Mouse (Mus musculus) embryonic facial prominence, embryonic 11.5 days (tissue): Measurements from ENCODE around the gene 9130023H24Rik. TPM values are rescaled to one million over a fixed set of nuclear protein-coding genes. Genes with fewer than 3 reads are reported as not detected.

Source experiments
- ATAC-seq: fragments of 200-750 bp; cut with Nextera tagmentation; replicated peaks from 2 replicates; pipeline ENCODE4 v1.8.0; 2017; ENCODE audit warnings: low read depth; ENCODE audit not compliant: insufficient number of reproducible peaks, low FRiP score, low TSS enrichment
- DNase-seq: peaks from one replicate; pipeline ENCODE4 v3.0.0-alpha.2; 2015; ENCODE audit warnings: low spot score
- H3K27ac ChIP-seq: fragments of 300-500 bp; sonication (generic); replicated peaks from 2 replicates; pipeline ENCODE4 v1.5.1; 2014; ENCODE audit warnings: mild to moderate bottlenecking, low read depth, low read length, control low read depth
- H3K27me3 ChIP-seq: fragments of 300-500 bp; sonication (generic); 2 replicates; pipeline ENCODE4 v1.6.1; 2014; ENCODE audit warnings: mild to moderate bottlenecking, low read length, moderate library complexity, mixed read lengths; ENCODE audit not compliant: control insufficient read depth, insufficient read depth
- H3K36me3 ChIP-seq: fragments of 300-500 bp; sonication (generic); replicated peaks from 2 replicates; pipeline ENCODE4 v1.6.1; 2014; ENCODE audit warnings: low read depth, mild to moderate bottlenecking, low read length, moderate library complexity, mixed read lengths; ENCODE audit not compliant: control insufficient read depth, insufficient read depth
- H3K4me1 ChIP-seq: fragments of 300-500 bp; sonication (generic); 2 replicates; pipeline ENCODE4 v1.6.1; 2014; ENCODE audit warnings: low read length, mixed read lengths; ENCODE audit not compliant: control insufficient read depth, insufficient read depth
- H3K4me2 ChIP-seq: fragments of 300-500 bp; sonication (generic); 2 replicates; pipeline ENCODE4 v1.6.1; 2014; ENCODE audit warnings: low read depth, mild to moderate bottlenecking, control low read depth, low read length, moderate library complexity
- H3K4me3 ChIP-seq: fragments of 300-500 bp; sonication (generic); 2 replicates; pipeline ENCODE4 v1.5.1; 2014; ENCODE audit warnings: low read depth, low read length, control low read depth
- H3K9ac ChIP-seq: fragments of 300-500 bp; sonication (generic); replicated peaks from 2 replicates; pipeline ENCODE4 v1.6.1; 2014; ENCODE audit warnings: mild to moderate bottlenecking, control low read depth, low read length
- H3K9me3 ChIP-seq: fragments of 300-500 bp; sonication (generic); replicated peaks from 2 replicates; pipeline ENCODE4 v1.6.1; 2016; ENCODE audit warnings: mild to moderate bottlenecking, low read length, inconsistent platforms, mixed read lengths; ENCODE audit not compliant: control insufficient read depth
- WGBS: fragments of 180-500 bp; shearing (Covaris S2); extraction: QIAGEN DNeasy Blood & Tissue Kit; methylation state at CpG from one replicate; pipeline ENCODE4 v1.1.7; 2014; 5-methylcytosine and 5-hydroxymethylcytosine counted together
- polyA plus RNA-seq: library from polyadenylated mRNA; unstranded; fragments of >200 nt; fragmentation: Nextera tagmentation; extraction: Ambion mirVana; gene quantifications from 2 replicates; pipeline ENCODE4 v1.2.1, GENCODE M21; 2014

The 9130023H24Rik gene
- polyA plus RNA-seq, 1 experiment from 2014 or later, result 10.9 TPM

- Histone ChIP-seq H3K27ac (no peak overlapping the region), H3K36me3 (no peaks in the 10 kb centered on the region), H3K27me3 (no peaks in the 10 kb centered on the region), H3K4me3 (0 out of 2 replicates have a peak overlapping the region, but pooled peaks have one; percentile 63), H3K4me2 (no peak overlapping the region), H3K4me1 (no peaks in the 10 kb centered on the region), H3K9ac (no peak overlapping the region), H3K9me3 (no peaks in the 10 kb centered on the region)
- 93% methylated on average over 13 of the region's 13 CpGs for WGBS
- ATAC-seq (no peak), DNase-seq (no peak)
Measured at GRCm38 (mm10) chr7:128236426-128236825, 1.4 kb downstream of the 9130023H24Rik start.

- no peaks in the 10 kb centered on the region for H3K4me1 ChIP-seq
- H3K27ac ChIP-seq, result no peak overlapping the region
- H3K27me3 ChIP-seq, result no peaks in the 10 kb centered on the region
- H3K36me3 ChIP-seq, result no peaks in the 10 kb centered on the region
- no peak for DNase-seq
- 82% methylated on average over 1 of the region's 1 CpGs for WGBS
- ATAC-seq, result no peak
- H3K4me2 ChIP-seq, result no peak overlapping the region
- no peak overlapping the region for H3K4me3 ChIP-seq
- no peaks in the 10 kb centered on the region for H3K9me3 ChIP-seq
- H3K9ac ChIP-seq, result no peak overlapping the region
Measured at GRCm38 (mm10) chr7:128235481-128235880, 2.4 kb downstream of the 9130023H24Rik start.

GRCm38 (mm10) chr7:128234796-128235195 lies 3.0 kb downstream of the 9130023H24Rik start:
- Histone ChIP-seq H3K4me1 (no peaks in the 10 kb centered on the region), H3K9ac (no peak overlapping the region), H3K27me3 (no peaks in the 10 kb centered on the region), H3K36me3 (no peaks in the 10 kb centered on the region), H3K9me3 (no peaks in the 10 kb centered on the region), H3K4me2 (no peak overlapping the region), H3K27ac (no peak overlapping the region), H3K4me3 (no peak overlapping the region)
- WGBS, result 90% methylated on average over 2 of the region's 2 CpGs
- DNase-seq (no peak), ATAC-seq (no peak)

- Histone ChIP-seq H3K27ac (no peak overlapping the region), H3K4me2 (no peak overlapping the region), H3K4me3 (no peak overlapping the region), H3K27me3 (no peaks in the 10 kb centered on the region), H3K9me3 (no peaks in the 10 kb centered on the region), H3K9ac (no peak overlapping the region), H3K4me1 (no peaks in the 10 kb centered on the region), H3K36me3 (no peaks in the 10 kb centered on the region)
- 35% methylated on average over 8 of the region's 8 CpGs for whole genome bisulfite sequencing
- peak; percentile 16 for DNase-seq
- ATAC-seq, result no peak
Measured at GRCm38 (mm10) chr7:128231741-128232140, 6.1 kb downstream of the 9130023H24Rik start.

- H3K27me3 ChIP-seq, result no peaks in the 10 kb centered on the region
- no peak overlapping the region for H3K27ac ChIP-seq
- WGBS, result 88% methylated on average over 3 of the region's 3 CpGs
- no peaks in the 10 kb centered on the region for H3K9me3 ChIP-seq
- no peak overlapping the region for H3K9ac ChIP-seq
- H3K4me3 ChIP-seq, result no peak overlapping the region
- H3K4me1 ChIP-seq, result no peaks in the 10 kb centered on the region
- ATAC-seq (no peak), DNase-seq (no peak)
- no peaks in the 10 kb centered on the region for H3K36me3 ChIP-seq
- H3K4me2 ChIP-seq, result no peak overlapping the region
Measured at GRCm38 (mm10) chr7:128220936-128221335, 16.9 kb downstream of the 9130023H24Rik start.

- no peaks in the 10 kb centered on the region for H3K9me3 ChIP-seq
- no peaks in the 10 kb centered on the region for H3K36me3 ChIP-seq
- H3K9ac ChIP-seq, result no peak overlapping the region
- H3K4me1 ChIP-seq, result no peaks in the 10 kb centered on the region
- 84% methylated on average over 4 of the region's 4 CpGs for WGBS
- DNase-seq (no peak), ATAC-seq (no peak)
- H3K4me3 ChIP-seq, result no peak overlapping the region
- H3K4me2 ChIP-seq, result no peak overlapping the region
- H3K27me3 ChIP-seq, result no peaks in the 10 kb centered on the region
- H3K27ac ChIP-seq, result no peak overlapping the region
Measured at GRCm38 (mm10) chr7:128219952-128220351, 17.9 kb downstream of the 9130023H24Rik start.

GRCm38 (mm10) chr7:128209826-128210225 lies 28.0 kb downstream of the 9130023H24Rik start:
- Histone ChIP-seq H3K9me3 (no peaks in the 10 kb centered on the region), H3K4me2 (no peak overlapping the region), H3K27ac (no peak overlapping the region), H3K27me3 (no peaks in the 10 kb centered on the region), H3K9ac (no peak overlapping the region), H3K36me3 (no peaks in the 10 kb centered on the region), H3K4me1 (no peaks in the 10 kb centered on the region), H3K4me3 (no peak overlapping the region)
- 45% methylated on average over 3 of the region's 3 CpGs for WGBS
- DNase-seq (no peak), ATAC-seq (no peak)

- H3K36me3 ChIP-seq, result no peaks in the 10 kb centered on the region
- H3K9ac ChIP-seq, result no peak overlapping the region
- no peak for ATAC-seq
- H3K4me3 ChIP-seq, result no peak overlapping the region
- H3K4me1 ChIP-seq, result no peaks in the 10 kb centered on the region
- WGBS, result 10% methylated on average over 4 of the region's 4 CpGs
- no peak overlapping the region for H3K4me2 ChIP-seq
- no peaks in the 10 kb centered on the region for H3K9me3 ChIP-seq
- H3K27me3 ChIP-seq, result no peaks in the 10 kb centered on the region
- peak; percentile 89 for DNase-seq
- no peak overlapping the region for H3K27ac ChIP-seq
Measured at GRCm38 (mm10) chr7:128208187-128208586, 29.6 kb downstream of the 9130023H24Rik start.
